ENCODE assay signal across 8 mouse cellular contexts in genomic region chr3:21479021-21479795, GRCm38 (mm10).
DNase-seq lines count a peak whose midpoint lies in the region; ATAC-seq lines count a peak whose summit lies in the region.

No protein-coding gene starts in this region.

- peak; percentile 19 for DNase-seq in adrenal gland, postnatal 14 days
- no peak for DNase-seq in adrenal gland, postnatal 25 days
- peak; percentile 51 for DNase-seq in heart, postnatal 25 days (ENCODE audit: low spot score)
- DNase-seq in layer of hippocampus, adult 8-10 months (ENCODE audit: low spot score in 2 of 2), result peak; percentile 55 to 60
- peak; percentile 61 for DNase-seq in lung, postnatal 25 days (ENCODE audit: low spot score)
- DNase-seq in right cerebral cortex, postnatal 25 days, result peak; percentile 68

- peak; percentile 74 for ATAC-seq in frontal cortex, adult (ENCODE audit: low TSS enrichment)
- no peak for ATAC-seq in inflammation-experienced regulatory T-cells, adult 6 months

- intact Hi-C loops in heart, postnatal 25 days (cut with DNase I), result loop anchor here (5.0 kb wide), 1 partner anchor 458 kb away; no protein-coding TSS in a partner anchor
